Mouse (Mus musculus): ENCODE measurements around the gene Pde6g.
"Not testable (repeated sequence)": the region's sequence is repeated elsewhere in the genome, so short reads cannot be mapped to it uniquely, and the experiment has no call there.

The Pde6g gene

DNA sequence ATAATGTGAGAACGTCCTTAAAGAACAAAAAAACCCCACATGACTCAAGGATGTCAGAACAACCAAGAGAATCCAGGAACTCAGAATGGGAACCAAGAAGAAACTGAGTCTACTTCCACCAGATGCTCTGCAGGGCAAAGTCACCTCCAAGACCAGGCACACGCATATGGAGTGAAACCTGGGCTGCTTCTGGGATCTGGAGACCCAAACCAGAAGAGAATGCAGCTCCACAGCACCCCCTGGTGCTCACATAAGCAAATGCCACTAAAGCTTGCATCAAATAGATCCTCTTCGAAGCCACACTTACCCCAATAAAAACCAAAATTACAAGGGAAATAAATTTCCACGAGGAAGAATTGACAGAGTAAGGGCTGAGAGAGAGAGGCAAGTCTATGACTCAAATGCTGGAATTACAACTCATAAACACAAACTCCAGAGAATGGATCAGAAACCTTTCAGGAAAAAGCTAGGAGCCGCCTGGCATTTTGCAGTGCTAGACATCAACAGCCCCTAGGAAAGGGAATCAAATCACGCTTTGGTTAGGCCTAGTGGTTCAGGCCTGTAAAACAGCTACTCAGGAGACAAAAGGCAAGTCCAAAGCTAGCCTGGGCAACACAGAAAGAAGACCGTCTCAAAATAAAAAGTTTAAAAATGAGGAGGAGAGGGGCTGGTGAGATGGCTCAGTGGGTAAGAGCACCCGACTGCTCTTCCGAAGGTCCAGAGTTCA lies 29.6 kb downstream of the Pde6g start:
- intact Hi-C loops (cut with DNase I) = no loop called here

DNA sequence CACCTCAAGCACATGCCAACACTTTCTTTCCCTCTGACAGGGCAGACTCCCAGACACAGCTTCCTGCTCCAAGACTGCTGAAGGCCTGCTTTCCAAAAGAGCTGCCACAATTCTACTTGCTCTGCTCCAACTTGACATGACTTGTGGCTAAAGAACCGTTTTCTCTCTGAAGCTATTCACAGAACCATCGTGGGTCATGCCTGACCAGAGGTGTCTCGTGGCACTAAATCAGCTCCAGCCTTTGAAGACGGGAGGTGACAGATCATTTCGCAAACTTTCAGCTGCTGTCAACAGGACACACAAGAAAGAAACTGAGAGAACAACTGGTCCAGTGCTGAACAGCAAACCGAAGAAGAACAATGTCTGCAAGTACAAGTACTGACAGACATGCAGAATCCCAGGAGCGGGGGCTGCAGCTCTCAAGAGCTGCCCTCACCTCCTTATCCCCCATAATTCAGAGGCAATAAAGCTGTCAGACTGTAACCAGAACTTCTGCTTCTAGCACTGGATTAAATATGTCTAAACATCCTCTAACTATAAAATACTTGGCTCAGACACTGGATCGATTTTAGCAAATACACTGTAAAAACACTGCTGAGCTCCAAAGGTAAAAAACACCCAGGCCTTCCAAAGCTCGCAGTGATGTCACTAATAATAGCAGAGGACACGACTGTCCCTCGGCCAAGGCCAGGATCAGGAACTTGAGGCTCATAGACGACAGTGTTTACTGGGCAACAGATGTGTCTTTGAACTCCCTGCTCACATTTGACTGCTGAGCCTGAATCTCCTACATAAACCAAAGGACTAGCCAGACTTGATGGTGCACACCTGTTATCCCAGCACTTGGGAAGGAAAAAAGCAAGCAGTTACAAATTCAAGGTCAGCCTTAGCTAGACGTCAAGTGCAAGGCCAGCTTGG lies 30.4 kb downstream of the Pde6g start:
- intact Hi-C loops (cut with DNase I) = no loop called here

- intact Hi-C loops (cut with DNase I) = no loop called here
Observed at GRCm38 (mm10) chr11:120418592-120418991, 34.7 kb downstream of the Pde6g start.

- intact Hi-C loops (cut with DNase I) = no loop called here
Observed at GRCm38 (mm10) chr11:120417852-120418251, 35.4 kb downstream of the Pde6g start.

GRCm38 (mm10) chr11:120413621-120414020 lies 39.7 kb downstream of the Pde6g start:
- intact Hi-C loops (cut with DNase I) = not testable (repeated sequence)

- intact Hi-C loops (cut with DNase I) = no loop called here
Observed at GRCm38 (mm10) chr11:120406445-120406844, 46.9 kb downstream of the Pde6g start.

GRCm38 (mm10) chr11:120405867-120406266 lies 47.4 kb downstream of the Pde6g start:
- intact Hi-C loops (cut with DNase I) = no loop called here

- intact Hi-C loops (cut with DNase I) = no loop called here
Observed at GRCm38 (mm10) chr11:120404814-120405213, 48.5 kb downstream of the Pde6g start.

GRCm38 (mm10) chr11:120399319-120399718 lies 54.0 kb downstream of the Pde6g start:
- intact Hi-C loops (cut with DNase I) = no loop called here

All from adrenal gland (tissue).